Mouse (Mus musculus) cerebellum, adult 2 months (tissue): Measurements from ENCODE around the gene Smarca4.

Experiments
- CTCF ChIP-seq: fragments of 200-500 bp; IDR thresholded peaks from 2 replicates; pipeline ENCODE4 v1.5.1; 2011; ENCODE audit warnings: low read depth, mild to moderate bottlenecking, control low read depth, low read length, moderate library complexity, borderline replicate concordance; ENCODE audit not compliant: insufficient read depth
- POLR2A ChIP-seq: fragments of 200-500 bp; IDR thresholded peaks from 2 replicates; pipeline ENCODE4 v1.6.1; 2011; ENCODE audit warnings: low read length, control low read depth, borderline replicate concordance; ENCODE audit not compliant: insufficient read depth

DNA sequence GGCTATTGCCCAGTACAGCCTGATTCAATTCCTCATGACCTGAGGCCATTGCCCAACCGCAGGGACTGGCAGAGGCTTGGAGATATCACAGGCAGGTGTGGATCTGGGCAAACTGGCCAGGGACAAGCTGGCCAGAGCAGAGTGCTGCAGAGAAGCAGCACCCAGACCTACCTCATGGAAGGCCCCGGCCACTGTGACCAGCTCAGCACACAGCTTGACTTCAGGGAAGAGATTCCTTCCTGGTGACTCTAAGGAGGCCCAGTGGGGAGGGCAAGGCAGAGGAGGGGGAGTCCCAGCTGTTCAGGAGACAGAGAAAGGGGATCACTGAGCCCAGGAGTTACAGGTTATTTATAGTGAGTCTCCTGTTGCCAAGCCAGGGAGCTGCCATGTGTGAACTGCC, 105.1 kb downstream of the Smarca4 start:
- TF ChIP-seq CTCF (no peak), POLR2A (no peak)
